Mouse (Mus musculus): Measurements from ENCODE around the gene Ube2d1. TPM values are rescaled to one million over a fixed set of nuclear protein-coding genes. Genes with fewer than 3 reads are reported as not detected.

Gene Ube2d1
- polyA plus RNA-seq, 1 experiment from 2014 or later = 71.6 TPM

GRCm38 (mm10) chr10:71250472-71250871 is 34.6 kb downstream of the Ube2d1 start:
- TF ChIP-seq CTCF (IDR thresholded peaks at IDR 0.05; ENCODE audit: low read depth) = no peak
- no peak for ATAC-seq (ENCODE audit: insufficient read depth)
- H3K36me3 ChIP-seq (ENCODE audit: insufficient read depth) = peaks cover 6% of the 10 kb centered on the region
- H3K27ac ChIP-seq (ENCODE audit: low read depth) = no peak overlapping the region
- WGBS = 78% methylated on average over 17 of the region's 17 CpGs
- H3K4me2 ChIP-seq = no peak overlapping the region
- H3K4me3 ChIP-seq (ENCODE audit: low read depth, low read length) = no peak overlapping the region
- H3K9me3 ChIP-seq (ENCODE audit: low read depth, low read length) = no peaks in the 10 kb centered on the region
- H3K27me3 ChIP-seq (ENCODE audit: insufficient read depth, low read length) = no peaks in the 10 kb centered on the region
- no peak overlapping the region for H3K9ac ChIP-seq
- no peak for DNase-seq
- no peaks in the 10 kb centered on the region for H3K4me1 ChIP-seq (ENCODE audit: insufficient read depth)

- no peak overlapping the region for H3K9ac ChIP-seq
- ATAC-seq (ENCODE audit: insufficient read depth) (no peak), DNase-seq (no peak)
- WGBS = 72% methylated on average over 10 of the region's 10 CpGs
- no peaks in the 10 kb centered on the region for H3K4me1 ChIP-seq (ENCODE audit: insufficient read depth)
- H3K27me3 ChIP-seq (ENCODE audit: insufficient read depth, low read length) = no peaks in the 10 kb centered on the region
- H3K36me3 ChIP-seq (ENCODE audit: insufficient read depth) = peaks cover under 1% of the 10 kb centered on the region; the same call in 1 of the 2 replicates
- no peak overlapping the region for H3K27ac ChIP-seq (ENCODE audit: low read depth)
- H3K4me3 ChIP-seq (ENCODE audit: low read depth, low read length) = no peak overlapping the region
- H3K4me2 ChIP-seq = no peak overlapping the region
- H3K9me3 ChIP-seq (ENCODE audit: low read depth, low read length) = no peaks in the 10 kb centered on the region
- no peak for TF ChIP-seq CTCF (IDR thresholded peaks at IDR 0.05; ENCODE audit: low read depth)
Observed at GRCm38 (mm10) chr10:71249086-71249880, 35.8 kb downstream of the Ube2d1 start.

GRCm38 (mm10) chr10:71246956-71247355 is 38.1 kb downstream of the Ube2d1 start:
- 46% methylated on average over 7 of the region's 7 CpGs for WGBS
- TF ChIP-seq CTCF (IDR thresholded peaks at IDR 0.05; ENCODE audit: low read depth) = no peak
- no peak overlapping the region for H3K4me2 ChIP-seq
- no peak for DNase-seq
- H3K4me3 ChIP-seq (ENCODE audit: low read depth, low read length) = no peak overlapping the region
- no peaks in the 10 kb centered on the region for H3K9me3 ChIP-seq (ENCODE audit: low read depth, low read length)
- no peak overlapping the region for H3K27ac ChIP-seq (ENCODE audit: low read depth)
- ATAC-seq (ENCODE audit: insufficient read depth) = no peak
- H3K9ac ChIP-seq = no peak overlapping the region
- no peaks in the 10 kb centered on the region for H3K27me3 ChIP-seq (ENCODE audit: insufficient read depth, low read length)
- no peaks in the 10 kb centered on the region for H3K36me3 ChIP-seq (ENCODE audit: insufficient read depth)
- no peaks in the 10 kb centered on the region for H3K4me1 ChIP-seq (ENCODE audit: insufficient read depth)

GRCm38 (mm10) chr10:71239479-71240120 is 45.5 kb downstream of the Ube2d1 start:
- DNase-seq = peak; percentile 34
- Histone ChIP-seq H3K4me2 (no peak overlapping the region), H3K27ac (ENCODE audit: low read depth) (no peak overlapping the region), H3K4me1 (ENCODE audit: insufficient read depth) (peaks cover 3% of the 10 kb centered on the region; the same call in 1 of the 2 replicates), H3K36me3 (ENCODE audit: insufficient read depth) (peaks cover 14% of the 10 kb centered on the region), H3K27me3 (ENCODE audit: insufficient read depth, low read length) (no peaks in the 10 kb centered on the region), H3K9me3 (ENCODE audit: low read depth, low read length) (no peaks in the 10 kb centered on the region), H3K4me3 (ENCODE audit: low read depth, low read length) (no peak overlapping the region), H3K9ac (no peak overlapping the region)
- ATAC-seq (ENCODE audit: insufficient read depth) = no peak
- TF ChIP-seq CTCF (IDR thresholded peaks at IDR 0.05; ENCODE audit: low read depth) = no peak
- 43% methylated on average over 6 of the region's 6 CpGs for WGBS

- Histone ChIP-seq H3K4me1 (ENCODE audit: insufficient read depth) (peaks cover 3% of the 10 kb centered on the region; the same call in 1 of the 2 replicates), H3K4me3 (ENCODE audit: low read depth, low read length) (peak within 1 kb of the TSS; percentile 94), H3K4me2 (peak within 1 kb of the TSS; percentile 71), H3K27ac (ENCODE audit: low read depth) (peak within 1 kb of the TSS; percentile 82), H3K27me3 (ENCODE audit: insufficient read depth, low read length) (no peaks in the 10 kb centered on the region), H3K9ac (peak within 1 kb of the TSS; percentile 94), H3K36me3 (ENCODE audit: insufficient read depth) (peaks cover 27% of the 10 kb centered on the region), H3K9me3 (ENCODE audit: low read depth, low read length) (no peaks in the 10 kb centered on the region)
- DNase-seq (no peak), ATAC-seq (ENCODE audit: insufficient read depth) (no peak)
- TF ChIP-seq CTCF (IDR thresholded peaks at IDR 0.05; ENCODE audit: low read depth) = no peak
- 2% methylated on average over 6 of the region's 7 CpGs for WGBS
Observed at GRCm38 (mm10) chr10:71238240-71238554, 46.9 kb downstream of the Ube2d1 start, which contains the start of gene Tfam. Gene Tfam (minus strand): TSS chr10:71238280.

GRCm38 (mm10) chr10:71237516-71238239 is 47.4 kb downstream of the Ube2d1 start:
- Histone ChIP-seq H3K9ac (peak overlapping the region; percentile 94), H3K4me1 (ENCODE audit: insufficient read depth) (peaks cover 3% of the 10 kb centered on the region; the same call in 1 of the 2 replicates), H3K27ac (ENCODE audit: low read depth) (peak overlapping the region; percentile 82), H3K4me2 (peak overlapping the region; percentile 71), H3K36me3 (ENCODE audit: insufficient read depth) (peaks cover 32% of the 10 kb centered on the region), H3K27me3 (ENCODE audit: insufficient read depth, low read length) (no peaks in the 10 kb centered on the region), H3K4me3 (ENCODE audit: low read depth, low read length) (peak overlapping the region; percentile 94), H3K9me3 (ENCODE audit: low read depth, low read length) (no peaks in the 10 kb centered on the region)
- ATAC-seq (ENCODE audit: insufficient read depth) = peak; percentile 99
- TF ChIP-seq CTCF (IDR thresholded peaks at IDR 0.05; ENCODE audit: low read depth) = peak; percentile 50
- peak; percentile 97 for DNase-seq
- WGBS = under 1% methylated on average over 64 of the region's 68 CpGs

- Histone ChIP-seq H3K27me3 (ENCODE audit: insufficient read depth, low read length) (no peaks in the 10 kb centered on the region), H3K27ac (ENCODE audit: low read depth) (no peak overlapping the region), H3K4me2 (no peak overlapping the region), H3K36me3 (ENCODE audit: insufficient read depth) (peaks cover 56% of the 10 kb centered on the region), H3K9me3 (ENCODE audit: low read depth, low read length) (no peaks in the 10 kb centered on the region), H3K9ac (no peak overlapping the region), H3K4me3 (ENCODE audit: low read depth, low read length) (no peak overlapping the region), H3K4me1 (ENCODE audit: insufficient read depth) (peaks cover 3% of the 10 kb centered on the region; the same call in 1 of the 2 replicates)
- 95% methylated on average over 8 of the region's 8 CpGs for WGBS
- no peak for DNase-seq
- TF ChIP-seq CTCF (IDR thresholded peaks at IDR 0.05; ENCODE audit: low read depth) = no peak
- ATAC-seq (ENCODE audit: insufficient read depth) = no peak
Observed at GRCm38 (mm10) chr10:71234071-71234470, 51.0 kb downstream of the Ube2d1 start.
